Mouse (Mus musculus) liver, embryonic 15.5 days (tissue): ENCODE results near the gene Ppp2ca. TPM values are rescaled to one million over a fixed set of nuclear protein-coding genes. Genes with fewer than 3 reads are reported as not detected.
A peak's percentile ranks its signal among the peaks of the same experiment; 100 is the strongest.

ENCODE experiments used
- ATAC-seq: fragments of 200-750 bp; cut with Nextera tagmentation; 2 replicates; pipeline ENCODE4 v1.8.0; 2017; ENCODE audit warnings: moderate number of reproducible peaks, mild to moderate bottlenecking, moderate library complexity; ENCODE audit not compliant: insufficient read depth
- H3K27ac ChIP-seq: fragments of 300-500 bp; sonication (generic); replicated peaks from 2 replicates; pipeline ENCODE4 v1.5.1; 2015; ENCODE audit warnings: mild to moderate bottlenecking, inconsistent platforms
- H3K27me3 ChIP-seq: fragments of 300-500 bp; sonication (generic); 2 replicates; pipeline ENCODE4 v1.6.1; 2015; ENCODE audit warnings: mild to moderate bottlenecking, inconsistent platforms
- H3K36me3 ChIP-seq: fragments of 300-500 bp; sonication (generic); replicated peaks from 2 replicates; pipeline ENCODE4 v1.6.1; 2015; ENCODE audit warnings: moderate library complexity, mild to moderate bottlenecking, inconsistent platforms
- H3K4me1 ChIP-seq: fragments of 300-500 bp; sonication (generic); replicated peaks from 2 replicates; pipeline ENCODE4 v1.6.1; 2015; ENCODE audit warnings: inconsistent platforms
- H3K4me2 ChIP-seq: fragments of 300-500 bp; sonication (generic); 2 replicates; pipeline ENCODE4 v1.6.1; 2015; ENCODE audit warnings: moderate library complexity, mild to moderate bottlenecking, inconsistent platforms
- H3K4me3 ChIP-seq: fragments of 300-500 bp; sonication (generic); replicated peaks from 2 replicates; pipeline ENCODE4 v1.5.1; 2015; ENCODE audit warnings: mild to moderate bottlenecking, inconsistent platforms
- H3K9ac ChIP-seq: fragments of 300-500 bp; sonication (generic); 2 replicates; pipeline ENCODE4 v1.6.1; 2015; ENCODE audit warnings: moderate library complexity, mild to moderate bottlenecking, inconsistent platforms
- H3K9me3 ChIP-seq: fragments of 300-500 bp; sonication (generic); replicated peaks from 2 replicates; pipeline ENCODE4 v1.6.1; 2016; ENCODE audit warnings: inconsistent platforms
- WGBS: fragments of 180-500 bp; shearing (Covaris S2); methylation state at CpG from one replicate; pipeline ENCODE4 v1.1.7; 2015; ENCODE audit warnings: mixed read lengths; ENCODE audit not compliant: insufficient replicate concordance; 5-methylcytosine and 5-hydroxymethylcytosine counted together
- polyA plus RNA-seq: library from polyadenylated mRNA; unstranded; fragments of >200 nt; fragmentation: Nextera tagmentation; extraction: Ambion mirVana; gene quantifications from 2 replicates; pipeline ENCODE4 v1.2.1, GENCODE M21; 2015

Gene Ppp2ca
- polyA plus RNA-seq, 1 experiment from 2014 or later: 31.6 TPM

GRCm38 (mm10) chr11:52074626-52075470 lies 23.6 kb upstream of the Ppp2ca start:
- Histone ChIP-seq H3K4me2 (peak overlapping the region; percentile 40), H3K36me3 (no peaks in the 10 kb centered on the region), H3K27ac (no peak overlapping the region), H3K9me3 (no peaks in the 10 kb centered on the region), H3K27me3 (no peaks in the 10 kb centered on the region), H3K4me1 (peaks cover 36% of the 10 kb centered on the region), H3K4me3 (no peak overlapping the region), H3K9ac (no peak overlapping the region; the same call in 1 of the 2 replicates)
- WGBS: 21% methylated on average over 14 of the region's 14 CpGs
- peak; percentile 40 for ATAC-seq

- no peak overlapping the region for H3K27ac ChIP-seq
- H3K9ac ChIP-seq: no peak overlapping the region
- H3K4me2 ChIP-seq: no peak overlapping the region
- H3K4me1 ChIP-seq: peaks cover 36% of the 10 kb centered on the region
- ATAC-seq: no peak
- no peaks in the 10 kb centered on the region for H3K36me3 ChIP-seq
- WGBS: 28% methylated on average over 19 of the region's 19 CpGs
- H3K27me3 ChIP-seq: no peaks in the 10 kb centered on the region
- H3K4me3 ChIP-seq: no peak overlapping the region
- H3K9me3 ChIP-seq: no peaks in the 10 kb centered on the region
Measured at GRCm38 (mm10) chr11:52075794-52076633, 22.5 kb upstream of the Ppp2ca start.

GRCm38 (mm10) chr11:52076742-52077352 lies 21.6 kb upstream of the Ppp2ca start:
- WGBS: 78% methylated on average over 6 of the region's 6 CpGs
- ATAC-seq: no peak
- H3K4me3 ChIP-seq: no peak overlapping the region
- H3K9ac ChIP-seq: no peak overlapping the region
- H3K27me3 ChIP-seq: no peaks in the 10 kb centered on the region
- H3K36me3 ChIP-seq: no peaks in the 10 kb centered on the region
- H3K9me3 ChIP-seq: no peaks in the 10 kb centered on the region
- no peak overlapping the region for H3K27ac ChIP-seq
- H3K4me1 ChIP-seq: peaks cover 31% of the 10 kb centered on the region
- no peak overlapping the region for H3K4me2 ChIP-seq

GRCm38 (mm10) chr11:52077939-52078338 lies 20.5 kb upstream of the Ppp2ca start:
- 54% methylated on average over 4 of the region's 4 CpGs for WGBS
- Histone ChIP-seq H3K9ac (no peak overlapping the region), H3K36me3 (no peaks in the 10 kb centered on the region), H3K4me3 (no peak overlapping the region), H3K4me2 (no peak overlapping the region), H3K4me1 (peaks cover 28% of the 10 kb centered on the region), H3K27me3 (no peaks in the 10 kb centered on the region), H3K27ac (no peak overlapping the region), H3K9me3 (no peaks in the 10 kb centered on the region)
- no peak for ATAC-seq

GRCm38 (mm10) chr11:52079978-52080377 lies 18.5 kb upstream of the Ppp2ca start:
- H3K4me2 ChIP-seq: no peak overlapping the region
- H3K4me1 ChIP-seq: peaks cover 14% of the 10 kb centered on the region
- no peaks in the 10 kb centered on the region for H3K27me3 ChIP-seq
- no peaks in the 10 kb centered on the region for H3K9me3 ChIP-seq
- no peak overlapping the region for H3K9ac ChIP-seq
- no peak overlapping the region for H3K4me3 ChIP-seq
- no peak overlapping the region for H3K27ac ChIP-seq
- WGBS: 14% methylated on average over 5 of the region's 5 CpGs
- no peaks in the 10 kb centered on the region for H3K36me3 ChIP-seq
- ATAC-seq: no peak

GRCm38 (mm10) chr11:52080656-52081055 lies 17.8 kb upstream of the Ppp2ca start:
- H3K4me2 ChIP-seq: no peak overlapping the region
- H3K4me1 ChIP-seq: peaks cover 8% of the 10 kb centered on the region
- no peaks in the 10 kb centered on the region for H3K27me3 ChIP-seq
- H3K9me3 ChIP-seq: no peaks in the 10 kb centered on the region
- H3K4me3 ChIP-seq: no peak overlapping the region
- H3K27ac ChIP-seq: no peak overlapping the region
- H3K9ac ChIP-seq: no peak overlapping the region
- no peaks in the 10 kb centered on the region for H3K36me3 ChIP-seq
- no peak for ATAC-seq
- 79% methylated on average over 2 of the region's 2 CpGs for WGBS

- WGBS: 56% methylated on average over 4 of the region's 4 CpGs
- Histone ChIP-seq H3K4me2 (no peak overlapping the region), H3K9me3 (no peaks in the 10 kb centered on the region), H3K4me1 (no peaks in the 10 kb centered on the region), H3K27me3 (0 out of 2 replicates have a peak, but pooled peaks cover 4% of the 10 kb centered on the region), H3K4me3 (no peak overlapping the region), H3K36me3 (no peaks in the 10 kb centered on the region), H3K9ac (no peak overlapping the region), H3K27ac (no peak overlapping the region)
- no peak for ATAC-seq
Measured at GRCm38 (mm10) chr11:52085857-52086203, 12.7 kb upstream of the Ppp2ca start.

- H3K4me1 ChIP-seq: no peaks in the 10 kb centered on the region
- H3K9ac ChIP-seq: no peak overlapping the region
- WGBS: 50% methylated on average over 9 of the region's 9 CpGs
- H3K4me2 ChIP-seq: no peak overlapping the region
- ATAC-seq: no peak
- no peaks in the 10 kb centered on the region for H3K9me3 ChIP-seq
- H3K27me3 ChIP-seq: 0 out of 2 replicates have a peak, but pooled peaks cover 4% of the 10 kb centered on the region
- no peak overlapping the region for H3K4me3 ChIP-seq
- H3K36me3 ChIP-seq: no peaks in the 10 kb centered on the region
- no peak overlapping the region for H3K27ac ChIP-seq
Measured at GRCm38 (mm10) chr11:52086204-52086864, 12.1 kb upstream of the Ppp2ca start.

GRCm38 (mm10) chr11:52089291-52089690 lies 9.2 kb upstream of the Ppp2ca start:
- Histone ChIP-seq H3K27ac (no peak overlapping the region), H3K27me3 (peaks cover 8% of the 10 kb centered on the region; the same call in 1 of the 2 replicates), H3K36me3 (no peaks in the 10 kb centered on the region), H3K9me3 (no peaks in the 10 kb centered on the region), H3K4me1 (no peaks in the 10 kb centered on the region), H3K4me3 (no peak overlapping the region), H3K9ac (no peak overlapping the region), H3K4me2 (no peak overlapping the region)
- 60% methylated on average over 8 of the region's 8 CpGs for WGBS
- no peak for ATAC-seq

GRCm38 (mm10) chr11:52091261-52091660 lies 7.2 kb upstream of the Ppp2ca start:
- H3K27ac ChIP-seq: no peak overlapping the region
- ATAC-seq: no peak
- no peak overlapping the region for H3K9ac ChIP-seq
- 0 out of 2 replicates have a peak, but pooled peaks cover 4% of the 10 kb centered on the region for H3K4me1 ChIP-seq
- H3K36me3 ChIP-seq: no peaks in the 10 kb centered on the region
- WGBS: 75% methylated on average over 9 of the region's 9 CpGs
- peaks cover 8% of the 10 kb centered on the region; the same call in 1 of the 2 replicates for H3K27me3 ChIP-seq
- H3K4me3 ChIP-seq: no peak overlapping the region
- H3K9me3 ChIP-seq: no peaks in the 10 kb centered on the region
- no peak overlapping the region for H3K4me2 ChIP-seq
